Mouse (Mus musculus) CH12.LX (cell line): ENCODE measurements around the gene Car8. TPM values are rescaled to one million over a fixed set of nuclear protein-coding genes. Genes with fewer than 3 reads are reported as not detected.

ENCODE experiments used
- DNase-seq: peaks from one replicate; pipeline ENCODE4 v3.0.0-alpha.2; 2013; ENCODE audit errors: extremely low read depth
- H3K27ac ChIP-seq: 2 replicates; pipeline ENCODE4 v1.5.1; 2012; ENCODE audit warnings: low read depth, mild to moderate bottlenecking, control low read depth, moderate library complexity; ENCODE audit not compliant: insufficient read depth
- H3K27me3 ChIP-seq: replicated peaks from 2 replicates; pipeline ENCODE3; 2012; ENCODE audit warnings: inconsistent platforms
- H3K36me3 ChIP-seq, 2 experiments: replicated peaks in 1 of 2; 2 replicates each; pipeline versions ENCODE3 to v1.6.1; 2012; ENCODE audit warnings: inconsistent platforms in 1 of 2, low read length in 1 of 2, mild to moderate bottlenecking in 1 of 2, mixed read lengths in 1 of 2, moderate library complexity in 1 of 2; ENCODE audit not compliant: control insufficient read depth in 1 of 2, insufficient read depth in 1 of 2
- H3K4me1 ChIP-seq, 2 experiments: 2 replicates each; pipeline ENCODE4 v1.6.1; 2012; ENCODE audit warnings: inconsistent platforms in 1 of 2, moderate library complexity in 1 of 2; ENCODE audit not compliant: insufficient read depth in 2 of 2, control insufficient read depth in 1 of 2
- H3K4me2 ChIP-seq: 2 replicates; pipeline ENCODE4 v1.6.1; 2012; ENCODE audit warnings: low read depth, mild to moderate bottlenecking, control low read depth; ENCODE audit not compliant: poor library complexity, insufficient read depth, severe bottlenecking
- H3K4me3 ChIP-seq, 3 experiments: fragments of 150-350 bp in 1 of 3; sonication (generic) in 1 of 3; replicated peaks in 1 of 3; 2 replicates each; pipeline versions ENCODE3 to v1.5.1; 2011 to 2012; ENCODE audit warnings: low read depth in 2 of 3, low read length in 2 of 3, mild to moderate bottlenecking in 2 of 3, moderate library complexity in 2 of 3, control low read depth in 1 of 3, improper control_type of control experiment in 1 of 3, inconsistent platforms in 1 of 3, mixed read lengths in 1 of 3; ENCODE audit not compliant: poor library complexity in 1 of 3
- H3K79me2 ChIP-seq: replicated peaks from 2 replicates; pipeline ENCODE4 v1.6.1; 2012; ENCODE audit warnings: mild to moderate bottlenecking, moderate library complexity; ENCODE audit not compliant: control insufficient read depth, poor library complexity, insufficient read depth, severe bottlenecking; ENCODE audit errors: extremely low read depth
- H3K9ac ChIP-seq: 2 replicates; pipeline ENCODE4 v1.6.1; 2012; ENCODE audit warnings: low read depth, mild to moderate bottlenecking, control low read depth, moderate library complexity; ENCODE audit not compliant: insufficient read depth
- H3K9me3 ChIP-seq: replicated peaks from 2 replicates; pipeline ENCODE3; 2012; ENCODE audit warnings: low read length, inconsistent platforms, mixed read lengths
- CHD1 ChIP-seq: IDR thresholded peaks from 2 replicates; pipeline ENCODE4 v1.6.1; 2012; ENCODE audit warnings: low read depth, low read length, improper control_type of control experiment, inconsistent platforms
- E2F4 ChIP-seq: IDR thresholded peaks from 2 replicates; pipeline ENCODE4 v1.6.1; 2011; ENCODE audit warnings: low read depth, low read length, improper control_type of control experiment; ENCODE audit not compliant: insufficient replicate concordance
- GABPA ChIP-seq: IDR thresholded peaks from 2 replicates; pipeline ENCODE4 v1.6.1; 2012; ENCODE audit warnings: low read depth, low read length, improper control_type of control experiment, inconsistent platforms; ENCODE audit not compliant: insufficient replicate concordance
- IRF4 ChIP-seq: IDR thresholded peaks from 2 replicates; pipeline ENCODE4 v1.6.1; 2014; ENCODE audit warnings: low read depth, mild to moderate bottlenecking, inconsistent platforms, low read length, improper control_type of control experiment
- JUN ChIP-seq: IDR thresholded peaks from 2 replicates; pipeline ENCODE4 v1.6.1; 2011; ENCODE audit warnings: low read depth, mild to moderate bottlenecking, low read length, improper control_type of control experiment, moderate library complexity; ENCODE audit not compliant: insufficient read depth
- KAT2A ChIP-seq: IDR thresholded peaks from 2 replicates; pipeline ENCODE4 v1.6.1; 2012; ENCODE audit warnings: low read length, improper control_type of control experiment, inconsistent platforms; ENCODE audit not compliant: insufficient replicate concordance
- MAFK ChIP-seq: IDR thresholded peaks from 2 replicates; pipeline ENCODE4 v1.6.1; 2011; ENCODE audit warnings: low read length, improper control_type of control experiment; ENCODE audit not compliant: insufficient replicate concordance
- MAX ChIP-seq: IDR thresholded peaks from 2 replicates; pipeline ENCODE4 v1.6.1; 2011; ENCODE audit warnings: low read length, improper control_type of control experiment
- MAZ ChIP-seq: IDR thresholded peaks from 2 replicates; pipeline ENCODE4 v1.6.1; 2012; ENCODE audit warnings: low read depth, mild to moderate bottlenecking, inconsistent platforms, low read length, improper control_type of control experiment, moderate library complexity
- MYC ChIP-seq: IDR thresholded peaks from 2 replicates; pipeline ENCODE4 v1.6.1; 2011; ENCODE audit warnings: low read depth, mild to moderate bottlenecking, improper control_type of control experiment, low read length
- NELFE ChIP-seq: IDR thresholded peaks from 2 replicates; pipeline ENCODE4 v1.6.1; 2011; ENCODE audit warnings: low read depth, low read length, improper control_type of control experiment
- POLR2A ChIP-seq: IDR thresholded peaks from 2 replicates; pipeline ENCODE4 v1.6.1; 2011; ENCODE audit warnings: low read depth, mild to moderate bottlenecking, improper control_type of control experiment, low read length
- RAD21 ChIP-seq: IDR thresholded peaks from 2 replicates; pipeline ENCODE4 v1.6.1; 2011; ENCODE audit warnings: low read depth, mild to moderate bottlenecking, low read length, improper control_type of control experiment, moderate library complexity
- RCOR1 ChIP-seq: conservative IDR thresholded peaks from 2 replicates; pipeline ENCODE4 v1.6.1; 2012; ENCODE audit warnings: low read depth, mild to moderate bottlenecking, inconsistent platforms, low read length, improper control_type of control experiment
- SIN3A ChIP-seq: IDR thresholded peaks from 2 replicates; pipeline ENCODE4 v1.6.1; 2012; ENCODE audit warnings: low read length, improper control_type of control experiment, inconsistent platforms
- TCF12 ChIP-seq: IDR thresholded peaks from 2 replicates; pipeline ENCODE4 v1.6.1; 2014; ENCODE audit warnings: low read depth, mild to moderate bottlenecking, inconsistent platforms, low read length, improper control_type of control experiment
- UBTF ChIP-seq: IDR thresholded peaks from 2 replicates; pipeline ENCODE4 v1.6.1; 2012; ENCODE audit warnings: low read depth, mild to moderate bottlenecking, inconsistent platforms, low read length, improper control_type of control experiment, moderate library complexity
- ZC3H11A ChIP-seq: IDR thresholded peaks from 2 replicates; pipeline ENCODE4 v1.6.1; 2012; ENCODE audit warnings: low read depth, mild to moderate bottlenecking, inconsistent platforms, low read length, improper control_type of control experiment
- ZKSCAN1 ChIP-seq: IDR thresholded peaks from 2 replicates; pipeline ENCODE4 v1.6.1; 2012; ENCODE audit warnings: low read depth, inconsistent platforms, low read length, improper control_type of control experiment, borderline replicate concordance
- ZMIZ1 ChIP-seq: IDR thresholded peaks from 2 replicates; pipeline ENCODE4 v1.6.1; 2012; ENCODE audit warnings: low read depth, mild to moderate bottlenecking, inconsistent platforms, low read length, improper control_type of control experiment
- dilution Hi-C: fragments of 300-500 bp; cut with MboI; formaldehyde crosslinking; loops from 2 replicates; pipeline ENCODE4 v1.14.3; 2020; ENCODE audit warnings: low sequenced_read_pairs; ENCODE audit not compliant: extremely low pct_unique_long_range_greater_than_20kb, extremely low pct_ligation_motif_present
- in situ Hi-C: fragments of 300-500 bp; cut with MboI; formaldehyde crosslinking; loops from 3 replicates; pipeline ENCODE4 v1.14.3; 2019; ENCODE audit warnings: low sequenced_read_pairs, low pct_ligation_motif_present, low pct_unique_long_range_greater_than_20kb, mixed read lengths
- polyA plus RNA-seq: library from polyadenylated mRNA; unstranded; fragments of >175 nt; gene quantifications from 2 replicates; pipeline ENCODE4 v1.2.1, GENCODE M21; 2012; ENCODE audit warnings: low read depth; ENCODE audit not compliant: insufficient read length
- total RNA-seq, 2 experiments: library from RNA; depleted of rRNA; stranded (reverse); fragments of 300-350 nt in 1 of 2; fragments of >200 nt in 1 of 2; gene quantifications; 2 replicates each; pipeline ENCODE4 v1.2.3; 2012 to 2014

Gene Car8
- total and polyA plus RNA-seq, 3 experiments = not detected

DNA sequence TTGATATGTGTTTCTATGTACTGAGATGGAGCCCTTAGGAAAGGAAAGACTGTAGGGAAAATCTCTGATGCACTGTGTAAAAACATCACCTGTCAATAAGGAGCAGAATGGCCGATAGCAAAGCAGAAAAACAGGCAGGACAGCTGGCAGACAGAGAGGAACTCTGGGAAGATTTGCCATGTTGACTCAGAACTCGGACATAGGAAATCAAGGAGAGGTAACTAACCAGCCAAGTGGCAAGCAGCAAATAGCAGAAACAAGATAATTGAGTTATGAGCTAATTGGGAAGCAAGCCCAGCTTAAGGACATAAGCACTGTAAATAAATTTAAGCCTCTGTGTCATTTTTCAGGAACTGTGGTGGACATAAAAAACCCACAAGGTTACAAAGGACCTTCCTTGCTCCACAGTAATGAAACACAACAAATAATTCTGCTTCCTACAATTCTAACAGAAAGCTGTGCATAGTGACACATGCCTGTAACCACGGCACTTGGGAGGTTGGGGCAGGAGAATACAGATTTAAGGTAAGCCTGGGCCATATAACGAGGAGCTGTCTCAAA lies 33.7 kb downstream of the Car8 start:
- dilution Hi-C loops = no loop called here
- Histone ChIP-seq H3K27me3 (no peaks in the 10 kb centered on the region), H3K27ac (no peak overlapping the region), H3K79me2 (no peaks in the 10 kb centered on the region), H3K9ac (no peak overlapping the region)
- TF ChIP-seq CHD1 (no peak), KAT2A (no peak), RCOR1 (no peak), NELFE (no peak), MAFK (no peak), RAD21 (no peak), JUN (no peak), GABPA (no peak), IRF4 (no peak), UBTF (no peak), MYC (no peak), ZC3H11A (no peak), ZKSCAN1 (no peak), MAZ (no peak), POLR2A (no peak), TCF12 (no peak), MAX (no peak)
- TF ChIP-seq, all 38 proteins: peak for 0
- in situ Hi-C loops = no loop called here
- Histone ChIP-seq H3K36me3 (no peaks in the 10 kb centered on the region), H3K4me1 (peaks cover 0 to 3% of the 10 kb centered on the region in 2 experiments; a peak in 1 of 4 replicates), H3K4me2 (no peak overlapping the region), H3K4me3 (no peak overlapping the region), H3K9me3 (no peaks in the 10 kb centered on the region)
- DNase-seq = no peak

DNA sequence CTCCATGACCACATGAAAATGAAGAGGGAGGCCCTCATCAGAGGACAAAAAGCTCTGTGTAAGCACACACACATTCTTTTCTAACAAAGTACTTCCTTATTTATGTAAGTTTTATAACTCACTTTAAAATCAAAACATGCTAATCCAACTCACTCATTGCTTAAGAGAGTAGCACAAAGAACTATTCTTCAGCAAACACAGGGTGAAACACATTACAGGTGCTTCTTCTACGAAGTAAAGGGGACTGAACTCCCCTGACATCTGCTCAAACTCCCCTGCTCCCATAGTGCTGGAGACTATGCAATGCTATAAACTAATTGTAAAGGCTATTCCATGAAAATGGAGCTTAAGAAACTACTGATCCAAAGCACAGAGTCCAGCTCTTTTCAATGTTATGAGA lies 35.5 kb downstream of the Car8 start:
- Histone ChIP-seq H3K4me1 (peaks cover 0 to 9% of the 10 kb centered on the region in 2 experiments; a peak in 1 of 4 replicates), H3K4me2 (no peak overlapping the region), H3K4me3 (no peak overlapping the region), H3K9me3 (no peaks in the 10 kb centered on the region), H3K27me3 (no peaks in the 10 kb centered on the region), H3K79me2 (no peaks in the 10 kb centered on the region), H3K36me3 (no peaks in the 10 kb centered on the region), H3K27ac (no peak overlapping the region), H3K9ac (no peak overlapping the region)
- dilution Hi-C loops = no loop called here
- TF ChIP-seq SIN3A = no peak
- no peak for TF ChIP-seq ZMIZ1
- TF ChIP-seq POLR2A = no peak
- TF ChIP-seq E2F4 = no peak
- TF ChIP-seq KAT2A = no peak
- no peak for DNase-seq
- in situ Hi-C loops = no loop called here
